Mouse (Mus musculus) heart, postnatal 0 days (tissue): ENCODE data around the gene Emilin2.

Experiments
- CTCF ChIP-seq: IDR thresholded peaks from 2 replicates; pipeline ENCODE4 v1.5.1; 2016; ENCODE audit warnings: antibody characterized with exemption, control low read depth, low read depth
- EP300 ChIP-seq: IDR thresholded peaks from 2 replicates; pipeline ENCODE4 v1.6.1; 2016; ENCODE audit warnings: antibody characterized with exemption, low read depth

GRCm38 (mm10) chr17:71268152-71268551 lies 43.6 kb downstream of the Emilin2 start:
- no peak for TF ChIP-seq CTCF
- no peak for TF ChIP-seq EP300
